Mouse (Mus musculus) forebrain, postnatal 0 days (tissue): ENCODE data around the gene Tmem45a. TPM values are rescaled to one million over a fixed set of nuclear protein-coding genes. Genes with fewer than 3 reads are reported as not detected.

Experiments
- ATAC-seq: fragments of 200-750 bp; cut with Nextera tagmentation; 2 replicates; pipeline ENCODE4 v1.8.0; 2017; ENCODE audit warnings: mild to moderate bottlenecking, moderate library complexity
- DNase-seq: peaks from one replicate; pipeline ENCODE4 v3.0.0-alpha.2; 2015
- H3K27ac ChIP-seq: fragments of 300-500 bp; sonication (generic); 2 replicates; pipeline ENCODE4 v1.5.1; 2014; ENCODE audit warnings: low read depth, mild to moderate bottlenecking, antibody characterized with exemption, low read length, moderate library complexity, mixed read lengths
- H3K27me3 ChIP-seq: fragments of 300-500 bp; sonication (generic); 2 replicates; pipeline ENCODE4 v1.6.1; 2014; ENCODE audit warnings: mild to moderate bottlenecking, low read length, mixed read lengths; ENCODE audit not compliant: insufficient read depth
- H3K36me3 ChIP-seq: fragments of 300-500 bp; sonication (generic); 2 replicates; pipeline ENCODE4 v1.6.1; 2014; ENCODE audit warnings: mild to moderate bottlenecking, moderate library complexity; ENCODE audit not compliant: insufficient read depth
- H3K4me1 ChIP-seq: fragments of 300-500 bp; sonication (generic); 2 replicates; pipeline ENCODE4 v1.6.1; 2014; ENCODE audit warnings: antibody characterized with exemption; ENCODE audit not compliant: insufficient read depth
- H3K4me2 ChIP-seq: fragments of 300-500 bp; sonication (generic); 2 replicates; pipeline ENCODE4 v1.6.1; 2014; ENCODE audit warnings: low read depth, mild to moderate bottlenecking, moderate library complexity
- H3K4me3 ChIP-seq: fragments of 300-500 bp; sonication (generic); 2 replicates; pipeline ENCODE4 v1.5.1; 2014; ENCODE audit warnings: low read depth, low read length, mixed read lengths
- H3K9ac ChIP-seq: fragments of 300-500 bp; sonication (generic); 2 replicates; pipeline ENCODE4 v1.6.1; 2014; ENCODE audit warnings: mild to moderate bottlenecking
- H3K9me3 ChIP-seq: fragments of 300-500 bp; sonication (generic); 2 replicates; pipeline ENCODE4 v1.6.1; 2016; ENCODE audit warnings: low read length
- CTCF ChIP-seq: sonication (generic); IDR thresholded peaks from 2 replicates; pipeline ENCODE4 v1.5.1; 2016; ENCODE audit warnings: antibody characterized with exemption, control low read depth, low read depth
- WGBS: fragments of 180-500 bp; shearing (Covaris S2); extraction: QIAGEN DNeasy Blood & Tissue Kit; methylation state at CpG from one replicate; pipeline ENCODE4 v1.1.7; 2014; 5-methylcytosine and 5-hydroxymethylcytosine counted together
- polyA plus RNA-seq: library from polyadenylated mRNA; unstranded; fragments of >200 nt; fragmentation: Nextera tagmentation; extraction: Ambion mirVana; gene quantifications from 2 replicates; pipeline ENCODE4 v1.2.1, GENCODE M21; 2015
- total RNA-seq: library from RNA; depleted of rRNA; stranded (reverse); fragments of >200 nt; gene quantifications from 2 replicates; pipeline ENCODE4 v1.2.3, GENCODE M21; 2014

The Tmem45a gene
- total and polyA plus RNA-seq, 2 experiments from 2014 or later: 3.0 to 4.0 TPM

GRCm38 (mm10) chr16:56842988-56843387 is 43.0 kb downstream of the Tmem45a start:
- TF ChIP-seq CTCF: no peak

DNA sequence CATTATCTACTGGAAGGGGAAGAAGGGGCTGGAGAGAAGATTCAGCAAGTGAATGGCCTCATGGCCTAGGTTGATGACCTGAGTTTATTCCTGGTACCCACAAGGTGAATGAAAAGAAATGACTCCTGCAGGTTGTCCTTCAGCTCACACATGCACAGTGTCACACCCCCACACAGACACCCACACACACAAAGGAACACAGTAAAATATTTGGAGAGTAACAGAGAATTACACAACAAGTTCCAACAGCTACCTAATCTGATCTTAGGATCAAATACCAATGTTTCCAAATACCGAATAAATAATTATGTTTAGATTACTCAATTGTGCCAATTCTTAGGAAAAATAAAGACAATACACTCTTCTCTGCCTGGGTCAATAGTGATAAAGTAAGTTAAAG is 52.7 kb downstream of the Tmem45a start:
- Histone ChIP-seq H3K27me3 (no peaks in the 10 kb centered on the region), H3K36me3 (no peaks in the 10 kb centered on the region), H3K27ac (no peak overlapping the region), H3K9ac (no peak overlapping the region), H3K4me2 (no peak overlapping the region), H3K4me3 (no peak overlapping the region), H3K4me1 (no peaks in the 10 kb centered on the region), H3K9me3 (no peaks in the 10 kb centered on the region)
- DNase-seq (no peak), ATAC-seq (no peak)
- 92% methylated on average over 1 of the region's 1 CpGs for WGBS
- TF ChIP-seq CTCF: no peak

More at GRCm38 (mm10) chr16:56842988-56843387, 43.0 kb downstream of the Tmem45a start:
- Histone ChIP-seq H3K9me3 (no peaks in the 10 kb centered on the region), H3K4me1 (no peaks in the 10 kb centered on the region), H3K4me3 (no peak overlapping the region), H3K36me3 (no peaks in the 10 kb centered on the region), H3K9ac (no peak overlapping the region), H3K27me3 (no peaks in the 10 kb centered on the region), H3K4me2 (no peak overlapping the region), H3K27ac (no peak overlapping the region)
- DNase-seq: no peak
- 90% methylated on average over 5 of the region's 5 CpGs for WGBS
- no peak for ATAC-seq

GRCm38 (mm10) chr16:56831986-56832385 is 54.0 kb downstream of the Tmem45a start:
- ATAC-seq (no peak), DNase-seq (no peak)
- H3K4me2 ChIP-seq: no peak overlapping the region
- no peaks in the 10 kb centered on the region for H3K4me1 ChIP-seq
- H3K27me3 ChIP-seq: no peaks in the 10 kb centered on the region
- H3K9ac ChIP-seq: no peak overlapping the region
- no peaks in the 10 kb centered on the region for H3K9me3 ChIP-seq
- H3K27ac ChIP-seq: no peak overlapping the region
- WGBS: 88% methylated on average over 2 of the region's 2 CpGs
- H3K36me3 ChIP-seq: no peaks in the 10 kb centered on the region
- TF ChIP-seq CTCF: no peak
- H3K4me3 ChIP-seq: no peak overlapping the region

GRCm38 (mm10) chr16:56801370-56802109 is 84.4 kb downstream of the Tmem45a start:
- Histone ChIP-seq H3K9ac (no peak overlapping the region), H3K36me3 (no peaks in the 10 kb centered on the region), H3K4me1 (no peaks in the 10 kb centered on the region), H3K4me2 (no peak overlapping the region), H3K27me3 (no peaks in the 10 kb centered on the region), H3K9me3 (no peaks in the 10 kb centered on the region), H3K4me3 (no peak overlapping the region), H3K27ac (no peak overlapping the region)
- DNase-seq (no peak), ATAC-seq (no peak)
- no peak for TF ChIP-seq CTCF
- WGBS: 88% methylated on average over 6 of the region's 6 CpGs

- no peaks in the 10 kb centered on the region for H3K27me3 ChIP-seq
- H3K4me3 ChIP-seq: no peak overlapping the region
- no peak overlapping the region for H3K9ac ChIP-seq
- no peaks in the 10 kb centered on the region for H3K9me3 ChIP-seq
- no peak for TF ChIP-seq CTCF
- DNase-seq (no peak), ATAC-seq (no peak)
- H3K4me2 ChIP-seq: no peak overlapping the region
- no peaks in the 10 kb centered on the region for H3K4me1 ChIP-seq
- H3K36me3 ChIP-seq: no peaks in the 10 kb centered on the region
- 86% methylated on average over 7 of the region's 7 CpGs for WGBS
- H3K27ac ChIP-seq: no peak overlapping the region
These were observed 85.0 kb downstream of the Tmem45a start for GRCm38 (mm10) chr16:56800946-56801345.

DNA sequence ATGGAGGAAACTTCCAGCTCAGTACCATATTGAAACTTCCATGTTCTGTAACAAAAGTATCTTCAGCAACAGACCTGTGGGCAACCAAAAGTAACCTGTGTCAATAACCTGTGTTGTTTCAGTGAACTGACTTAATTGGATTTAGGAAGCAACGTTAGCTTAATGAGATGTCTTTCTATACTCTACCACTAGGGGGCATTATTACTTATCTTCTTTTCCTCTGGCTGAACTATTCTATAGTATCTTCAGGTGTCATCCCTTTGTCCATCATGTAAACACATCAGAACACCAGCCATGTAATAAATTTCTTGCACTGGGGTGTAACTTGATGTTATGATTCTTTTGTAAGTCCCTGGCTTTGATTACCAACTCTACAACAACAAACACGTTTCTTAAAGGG is 85.5 kb downstream of the Tmem45a start:
- H3K4me2 ChIP-seq: no peak overlapping the region
- no peaks in the 10 kb centered on the region for H3K9me3 ChIP-seq
- WGBS: 46% methylated on average over 2 of the region's 2 CpGs
- no peak overlapping the region for H3K27ac ChIP-seq
- TF ChIP-seq CTCF: 0 out of 2 replicates have a peak, but pooled peaks have one; percentile 31
- H3K36me3 ChIP-seq: no peaks in the 10 kb centered on the region
- no peaks in the 10 kb centered on the region for H3K4me1 ChIP-seq
- ATAC-seq (no peak), DNase-seq (no peak)
- H3K27me3 ChIP-seq: no peaks in the 10 kb centered on the region
- H3K4me3 ChIP-seq: no peak overlapping the region
- H3K9ac ChIP-seq: no peak overlapping the region

DNA sequence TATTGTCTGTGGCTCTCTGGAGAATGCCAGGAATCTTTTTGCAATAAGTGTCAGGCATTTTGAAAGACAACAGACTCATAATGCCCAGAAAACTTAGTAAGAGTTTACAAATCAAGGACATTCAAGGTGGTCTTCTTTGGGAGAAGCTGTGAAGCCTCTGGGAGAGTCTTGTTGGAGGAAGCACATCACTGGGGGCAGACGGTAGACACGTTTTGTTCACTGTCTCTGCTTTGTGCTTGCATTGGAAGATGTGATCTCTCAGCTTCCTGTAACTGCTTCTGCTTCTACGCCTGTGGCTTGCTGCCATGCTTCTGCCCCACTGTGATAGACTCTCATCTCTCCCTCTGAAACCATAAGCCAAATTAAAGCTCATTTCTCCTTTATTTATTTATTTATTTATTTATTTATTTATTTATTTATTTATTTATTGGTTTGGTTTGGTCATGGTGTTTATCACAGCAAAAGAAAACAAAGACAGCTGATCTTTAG is 86.4 kb downstream of the Tmem45a start:
- Histone ChIP-seq H3K4me3 (no peak overlapping the region), H3K4me2 (no peak overlapping the region), H3K9me3 (no peaks in the 10 kb centered on the region), H3K27ac (no peak overlapping the region), H3K36me3 (no peaks in the 10 kb centered on the region), H3K27me3 (no peaks in the 10 kb centered on the region), H3K4me1 (no peaks in the 10 kb centered on the region), H3K9ac (no peak overlapping the region)
- no peak for TF ChIP-seq CTCF
- ATAC-seq (no peak), DNase-seq (no peak)
- WGBS: 88% methylated on average over 3 of the region's 3 CpGs
